Mouse (Mus musculus) spleen, adult 2 months (tissue): ENCODE results near the gene Zfp593.

Experiments
- CTCF ChIP-seq: fragments of 200-500 bp; IDR thresholded peaks from 2 replicates; pipeline ENCODE4 v1.5.1; 2011; ENCODE audit warnings: mild to moderate bottlenecking, inconsistent platforms; ENCODE audit not compliant: insufficient read depth, insufficient read length, insufficient replicate concordance; ENCODE audit errors: extremely low read depth
- POLR2A ChIP-seq: fragments of 200-500 bp; IDR thresholded peaks from 2 replicates; pipeline ENCODE4 v1.6.1; 2011; ENCODE audit warnings: low read depth, low read length, inconsistent platforms

DNA sequence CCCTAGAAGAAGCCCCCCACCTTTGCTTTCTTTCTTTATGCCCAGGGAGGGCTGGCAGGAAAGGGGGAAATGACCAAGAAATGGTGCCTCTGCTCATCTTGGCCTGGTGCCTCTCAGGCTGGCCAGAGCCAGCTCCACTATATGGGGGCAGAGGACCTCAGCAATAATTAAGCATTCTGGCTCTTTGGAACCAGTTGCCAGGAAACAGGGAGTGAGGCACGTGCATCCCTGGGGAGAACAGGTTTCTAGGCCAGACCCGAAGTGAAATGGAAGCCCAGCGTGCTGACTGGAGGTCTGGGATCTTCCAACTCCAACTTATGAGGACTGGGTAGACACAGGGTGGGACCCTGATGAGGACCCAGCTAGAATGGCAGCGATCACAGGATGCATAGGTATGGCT is 864 bp upstream of the Zfp593 start:
- TF ChIP-seq CTCF (no peak), POLR2A (no peak)
